Mouse (Mus musculus) central nervous system, embryonic 18 days (tissue): ENCODE results near the gene Myo1f. TPM values are rescaled to one million over a fixed set of nuclear protein-coding genes. Genes with fewer than 3 reads are reported as not detected.

ENCODE experiments used
- polyA plus RNA-seq: library from polyadenylated mRNA; depleted of rRNA; stranded (reverse); fragments of >200 nt; gene quantifications from 2 replicates; pipeline ENCODE4 v1.2.3, GENCODE M21; 2012; rRNA removed

Gene Myo1f
- 0.93 and 1.1 TPM in 2 replicates for polyA plus RNA-seq

DNA sequence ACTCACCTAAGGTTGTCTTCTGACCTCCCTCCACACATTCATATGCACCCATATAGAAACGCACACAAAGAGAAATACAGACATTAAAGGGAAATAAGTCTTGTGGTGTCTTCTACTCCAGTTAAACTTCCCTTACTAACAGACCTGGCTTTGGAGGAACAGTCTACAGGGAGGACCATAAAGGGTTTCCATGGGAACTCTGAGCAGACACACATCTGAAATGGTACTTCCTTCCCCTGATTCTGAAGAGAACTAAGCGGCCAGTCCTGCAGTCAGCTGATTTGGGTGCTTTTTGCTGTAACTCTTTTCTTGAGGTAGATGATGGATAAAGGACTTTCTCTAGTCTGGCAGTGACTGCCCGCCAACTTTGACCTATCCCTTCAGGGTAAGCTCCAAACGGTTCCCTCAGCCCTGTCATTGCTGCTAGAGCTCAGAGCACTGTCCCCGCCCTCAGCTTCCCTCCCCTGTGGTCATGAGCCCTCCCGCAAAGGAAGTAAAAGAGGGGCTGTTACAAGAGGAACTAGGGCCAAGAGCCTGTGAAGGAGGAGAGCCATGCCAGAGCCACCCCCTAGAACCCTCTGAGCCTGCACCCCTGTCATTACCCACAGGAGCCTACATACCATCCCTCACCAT, at the start of gene Myo1f:
Gene Myo1f (plus strand): TSS at position 485 of the 633 bp plus-strand sequence.

DNA sequence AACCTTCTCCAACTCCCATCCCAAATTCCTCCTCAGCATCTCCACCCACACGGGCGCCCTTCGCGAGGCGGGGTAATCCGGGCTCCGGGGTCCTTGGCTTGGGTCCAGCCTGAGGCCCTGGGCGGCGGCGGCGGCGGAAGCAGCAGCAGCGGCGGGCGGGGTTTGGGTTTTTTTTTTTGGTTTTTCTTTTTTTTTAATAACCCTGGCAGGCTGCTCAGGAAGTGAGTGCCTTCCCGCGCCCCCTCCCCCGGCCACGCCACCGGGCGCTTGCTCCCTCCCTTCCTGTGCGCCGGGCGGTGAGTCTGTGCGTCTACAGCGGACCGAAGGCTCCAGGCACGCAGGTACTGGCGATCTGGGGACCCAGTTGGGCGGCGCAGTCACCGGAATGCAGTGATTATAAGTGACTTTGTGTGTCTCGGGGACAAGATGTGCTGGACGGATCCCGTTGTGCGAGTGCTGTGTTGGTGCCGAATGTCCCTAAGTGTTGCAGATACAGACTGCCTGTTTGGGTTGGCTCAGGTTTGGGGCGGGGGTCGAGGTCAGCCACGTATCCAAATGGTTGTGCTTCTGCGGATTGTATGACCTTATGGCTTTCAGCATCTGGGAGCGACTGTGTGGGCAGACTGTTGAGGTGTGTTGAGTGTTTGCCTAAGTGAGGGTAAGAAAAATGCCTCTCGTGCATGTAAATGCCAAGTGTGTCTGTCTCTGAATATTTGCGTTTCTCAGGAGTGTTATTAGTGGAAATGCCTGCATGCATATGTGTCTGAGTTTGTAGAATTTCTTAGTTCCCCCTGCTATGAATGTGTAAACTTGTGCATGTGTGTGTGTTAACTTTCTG, 31.4 kb upstream of the Myo1f start, which contains the start of gene Adamts10:
Gene Adamts10 (plus strand): TSS at position 287 of the 838 bp plus-strand sequence.

DNA sequence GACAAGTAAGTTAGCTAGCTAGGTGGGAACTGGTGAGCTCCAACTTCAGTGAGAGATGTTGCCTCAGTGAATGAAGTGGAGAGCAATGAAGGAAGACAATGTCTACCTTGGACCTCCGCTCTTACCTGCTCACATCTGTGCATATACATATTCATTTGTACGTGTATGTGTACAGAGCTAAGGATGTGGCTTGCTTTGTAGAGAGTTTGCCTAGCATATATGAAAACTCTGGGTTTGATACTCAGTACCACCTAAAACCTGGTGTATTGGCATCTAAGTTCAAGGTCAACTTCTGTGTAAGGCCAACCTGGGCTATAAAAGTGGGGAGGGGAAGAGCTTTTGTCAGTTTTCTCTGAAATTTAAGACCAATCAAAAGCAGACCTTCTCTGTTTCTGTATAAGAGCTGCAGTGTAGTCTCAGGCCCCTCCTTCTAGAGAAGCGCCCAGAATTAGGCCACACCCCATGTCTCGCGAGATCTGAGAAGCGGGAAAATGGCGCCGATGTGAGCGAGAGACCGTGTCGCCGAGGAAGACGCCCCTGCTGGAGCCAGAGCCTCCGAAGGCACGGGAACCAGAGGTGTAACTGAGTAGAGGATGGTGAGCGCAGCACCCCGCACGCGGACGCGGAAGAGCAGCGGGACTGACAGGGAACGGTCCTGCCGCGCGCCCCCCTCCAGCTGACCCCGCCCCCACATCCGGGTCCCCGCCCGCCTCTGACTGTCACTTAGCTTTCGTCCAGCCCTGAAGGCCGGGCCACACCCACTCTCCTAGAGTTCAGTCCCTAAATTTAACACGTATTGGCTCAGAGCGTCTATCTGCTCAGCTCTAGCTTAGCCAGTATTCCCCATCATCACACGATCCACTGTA, 73.3 kb downstream of the Myo1f start, which contains the start of gene Zfp414:
Gene Zfp414 (plus strand): TSS at position 470 of the 866 bp plus-strand sequence.

DNA sequence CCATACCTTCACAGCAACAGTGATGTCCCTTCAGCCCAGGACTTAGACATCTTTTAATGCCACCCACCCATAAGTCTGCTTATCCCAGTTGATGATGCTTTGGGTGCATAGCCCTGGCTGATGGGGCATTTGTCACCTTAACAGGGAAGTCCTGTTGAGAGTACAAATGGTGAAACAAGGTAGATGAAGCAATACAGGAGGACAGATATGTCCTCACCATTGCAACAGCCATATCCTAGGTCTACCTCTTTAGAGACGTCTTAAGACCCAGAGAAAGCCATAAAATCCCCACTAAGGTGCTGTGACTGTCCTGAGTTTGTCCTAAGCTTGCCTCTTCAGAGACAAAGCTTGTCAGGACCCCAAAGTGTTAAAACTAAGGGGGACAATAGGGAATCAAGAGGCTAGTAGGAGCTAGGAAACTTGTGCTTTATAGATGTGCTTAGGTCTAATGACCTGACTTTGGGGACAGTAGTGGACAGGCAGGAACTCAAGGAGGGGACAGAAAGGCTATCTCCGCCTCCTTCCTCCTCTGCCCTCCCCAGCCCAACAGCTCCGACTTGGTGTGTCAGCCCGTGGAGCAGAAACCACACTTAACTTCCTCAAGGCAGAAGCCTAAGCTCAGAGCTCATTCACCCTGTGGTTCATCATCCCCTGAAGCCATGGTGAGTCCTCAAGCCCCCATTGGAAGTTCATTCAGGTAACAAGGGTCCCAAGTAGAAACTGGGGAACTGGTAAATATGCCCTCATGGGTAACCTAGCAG, 82.2 kb downstream of the Myo1f start, which contains the start of gene Pram1:
Gene Pram1 (plus strand): TSS at position 541 of the 761 bp plus-strand sequence.

Other genes with a start within 250 kb of the Myo1f start
- gene Zfp81, start 196.8 kb upstream of the Myo1f start, polyA plus RNA-seq: 19.7 and 20.0 TPM in 2 replicates
- 10.6 and 11.8 TPM in 2 replicates for gene Zfp101, start 161.1 kb upstream of the Myo1f start, polyA plus RNA-seq
- 0.05 and 0.12 TPM in 2 replicates for gene Actl9, start 122.8 kb upstream of the Myo1f start, polyA plus RNA-seq
- gene Adamts10, start 31.5 kb upstream of the Myo1f start, polyA plus RNA-seq: 107 and 118 TPM in 2 replicates
- 85.7 and 102 TPM in 2 replicates for gene Zfp414, start 73.4 kb downstream of the Myo1f start, polyA plus RNA-seq
- gene Pram1, start 82.3 kb downstream of the Myo1f start, polyA plus RNA-seq: 0.47 and 0.66 TPM in 2 replicates
- 178 and 186 TPM in 2 replicates for gene Hnrnpm, start 131.2 kb downstream of the Myo1f start, polyA plus RNA-seq
- 65.0 and 70.7 TPM in 2 replicates for gene March2, start 163.0 kb downstream of the Myo1f start, polyA plus RNA-seq
- 523 and 577 TPM in 2 replicates for gene Rab11b, start 204.8 kb downstream of the Myo1f start, polyA plus RNA-seq
- 7.9 and 9.8 TPM in 2 replicates for gene Angptl4, start 226.1 kb downstream of the Myo1f start, polyA plus RNA-seq